Mouse (Mus musculus): ENCODE measurements at regions not wholly inside any gene's neighbourhood (a gene's known extent, or its start where the extent isn't known, plus 50 kb on each side); places are given as distances from the start of the nearest gene placed in this dataset.

DNA sequence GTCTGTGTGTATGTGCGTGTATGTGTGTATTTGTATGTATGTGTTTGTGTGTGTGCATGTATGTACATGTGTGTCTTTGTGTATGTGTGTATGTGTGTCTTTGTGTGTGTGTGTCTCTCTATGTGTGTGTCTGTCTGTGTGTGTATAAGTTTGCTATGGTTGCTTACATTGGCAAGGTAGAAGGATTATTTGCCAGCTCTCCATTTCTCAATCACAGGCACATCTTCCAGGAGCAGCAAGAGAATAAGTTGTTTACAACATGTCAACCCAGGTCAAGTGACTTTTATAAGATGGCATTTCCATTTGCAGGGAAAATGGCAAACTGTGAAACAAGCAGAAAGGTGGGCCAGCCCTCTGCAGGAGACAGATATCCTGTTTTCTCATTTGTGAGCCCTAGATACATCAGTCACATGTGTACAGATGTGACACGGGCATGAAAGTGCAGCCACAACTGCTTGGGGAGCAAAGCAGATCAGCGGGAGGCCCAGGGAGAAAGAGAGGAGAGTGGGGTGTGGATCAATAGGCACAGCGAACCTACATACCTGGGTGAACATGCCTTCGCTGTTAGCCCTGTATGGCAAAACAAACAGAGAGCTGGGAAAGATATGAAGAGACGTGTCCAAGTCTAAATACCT is 86.1 kb downstream of the Psmg1 start:
- H3K4me1 ChIP-seq, result no peaks in the 10 kb centered on the region
- H3K27ac ChIP-seq, result no peak overlapping the region
- H3K9me3 ChIP-seq, result no peaks in the 10 kb centered on the region
- no peak for ATAC-seq (ENCODE audit: insufficient number of reproducible peaks, low FRiP score, low TSS enrichment, low read depth)
- H3K27me3 ChIP-seq, result no peaks in the 10 kb centered on the region
- no peaks in the 10 kb centered on the region for H3K36me3 ChIP-seq
- no peak overlapping the region for H3K9ac ChIP-seq
- H3K4me2 ChIP-seq, result no peak overlapping the region
- no peak overlapping the region for H3K4me3 ChIP-seq
- WGBS, result 81% methylated on average over 6 of the region's 6 CpGs

DNA sequence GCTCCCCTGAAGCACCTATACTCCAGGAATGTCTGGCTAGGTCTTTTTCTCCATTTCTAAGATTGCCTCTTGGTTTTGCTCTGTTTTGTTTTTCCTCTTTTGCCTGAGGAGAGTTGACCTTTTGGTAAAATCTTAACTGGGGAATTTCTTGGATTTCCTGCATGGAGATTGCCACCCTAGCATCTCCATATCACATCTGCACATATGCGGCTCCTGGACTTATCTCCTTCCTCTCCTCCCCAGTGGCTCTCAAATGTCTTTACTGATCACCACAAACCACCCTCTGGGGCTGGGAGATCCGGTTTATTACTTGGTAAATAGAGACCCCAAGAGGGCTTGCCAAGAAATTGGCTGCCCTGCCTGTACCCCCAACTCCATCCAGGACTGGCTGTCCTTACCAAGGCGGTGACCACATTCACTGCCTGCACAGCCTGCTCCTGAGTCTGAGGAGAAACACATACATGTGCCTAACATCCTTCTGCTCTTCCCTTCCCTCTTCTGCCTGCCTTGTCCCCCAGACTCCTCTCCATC is 87.3 kb downstream of the Psmg1 start:
- no peak overlapping the region for H3K27ac ChIP-seq
- H3K36me3 ChIP-seq, result no peaks in the 10 kb centered on the region
- H3K27me3 ChIP-seq, result no peaks in the 10 kb centered on the region
- no peak overlapping the region for H3K4me2 ChIP-seq
- no peak overlapping the region for H3K4me3 ChIP-seq
- no peak overlapping the region for H3K9ac ChIP-seq
- no peaks in the 10 kb centered on the region for H3K4me1 ChIP-seq
- ATAC-seq (ENCODE audit: insufficient number of reproducible peaks, low FRiP score, low TSS enrichment, low read depth), result no peak
- no peaks in the 10 kb centered on the region for H3K9me3 ChIP-seq
- 55% methylated on average over 3 of the region's 3 CpGs for WGBS

DNA sequence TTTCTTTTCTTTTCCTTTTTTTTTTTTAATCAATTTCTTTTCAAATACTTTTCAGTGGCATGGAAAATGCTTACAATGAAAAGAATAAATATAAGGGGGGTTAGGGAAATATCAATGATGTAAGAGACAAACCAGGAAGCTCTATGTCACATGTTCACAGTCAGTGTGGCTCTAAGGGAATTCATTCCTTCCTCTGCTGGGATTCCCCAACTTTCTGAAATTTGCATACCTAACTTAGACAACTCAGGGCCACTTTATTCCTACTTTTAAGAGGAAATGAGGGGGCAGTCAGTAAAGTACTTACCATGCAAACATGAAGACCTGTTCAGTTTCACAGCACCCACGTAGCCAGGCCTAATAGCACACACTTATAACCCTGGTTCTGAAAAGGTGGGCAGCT is 88.6 kb downstream of the Psmg1 start:
- Histone ChIP-seq H3K27me3 (no peaks in the 10 kb centered on the region), H3K27ac (no peak overlapping the region), H3K4me2 (no peak overlapping the region), H3K4me3 (no peak overlapping the region), H3K36me3 (no peaks in the 10 kb centered on the region), H3K4me1 (no peaks in the 10 kb centered on the region), H3K9me3 (no peaks in the 10 kb centered on the region), H3K9ac (no peak overlapping the region)
- 86% methylated on average over 1 of the region's 1 CpGs for WGBS
- no peak for ATAC-seq (ENCODE audit: insufficient number of reproducible peaks, low FRiP score, low TSS enrichment, low read depth)

DNA sequence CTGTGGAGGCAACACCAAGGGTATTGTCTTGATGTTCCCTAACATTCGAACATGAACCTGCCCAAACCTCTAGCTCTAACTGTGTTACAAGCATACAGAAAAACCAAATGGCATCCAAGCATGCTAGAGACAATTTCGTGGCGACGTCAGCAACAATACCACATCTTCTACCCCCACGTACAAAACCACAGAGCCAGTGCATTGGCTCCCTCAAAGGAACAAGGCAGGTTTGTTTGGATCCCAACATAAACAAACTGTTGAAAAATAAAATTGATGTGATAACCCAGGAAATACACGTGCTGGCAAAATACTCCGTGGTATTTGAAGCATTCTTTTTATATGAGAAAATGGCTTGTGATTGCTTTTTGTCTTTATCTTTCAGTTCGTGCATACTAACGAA is 89.4 kb downstream of the Psmg1 start:
- H3K9ac ChIP-seq, result no peak overlapping the region
- H3K9me3 ChIP-seq, result no peaks in the 10 kb centered on the region
- no peak overlapping the region for H3K27ac ChIP-seq
- 74% methylated on average over 9 of the region's 9 CpGs for WGBS
- no peaks in the 10 kb centered on the region for H3K36me3 ChIP-seq
- H3K4me2 ChIP-seq, result no peak overlapping the region
- H3K4me3 ChIP-seq, result no peak overlapping the region
- no peaks in the 10 kb centered on the region for H3K27me3 ChIP-seq
- ATAC-seq (ENCODE audit: insufficient number of reproducible peaks, low FRiP score, low TSS enrichment, low read depth), result no peak
- H3K4me1 ChIP-seq, result no peaks in the 10 kb centered on the region

DNA sequence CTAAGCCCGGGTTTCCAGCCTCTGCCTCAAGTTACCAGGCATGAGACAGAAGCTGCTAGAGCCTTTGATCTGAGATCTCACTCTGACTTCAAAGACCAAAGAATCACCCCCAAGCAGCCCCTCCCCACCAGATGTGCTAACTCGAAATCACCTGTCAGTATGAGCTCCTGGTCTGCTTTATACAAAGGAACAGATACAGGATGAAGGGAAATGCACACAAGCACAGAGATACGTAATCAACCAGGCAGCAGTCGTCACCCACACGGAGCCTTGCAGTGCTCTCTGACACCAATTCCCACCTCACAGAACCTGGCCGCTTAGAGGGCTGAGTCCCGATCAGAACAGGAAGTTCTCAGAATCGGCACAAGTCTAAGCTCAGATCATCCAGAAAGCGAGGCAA is 90.6 kb downstream of the Psmg1 start:
- H3K4me3 ChIP-seq, result no peak overlapping the region
- no peak overlapping the region for H3K9ac ChIP-seq
- no peak overlapping the region for H3K4me2 ChIP-seq
- no peaks in the 10 kb centered on the region for H3K36me3 ChIP-seq
- 41% methylated on average over 9 of the region's 9 CpGs for WGBS
- no peaks in the 10 kb centered on the region for H3K27me3 ChIP-seq
- H3K27ac ChIP-seq, result no peak overlapping the region
- no peaks in the 10 kb centered on the region for H3K4me1 ChIP-seq
- no peak for ATAC-seq (ENCODE audit: insufficient number of reproducible peaks, low FRiP score, low TSS enrichment, low read depth)
- no peaks in the 10 kb centered on the region for H3K9me3 ChIP-seq

DNA sequence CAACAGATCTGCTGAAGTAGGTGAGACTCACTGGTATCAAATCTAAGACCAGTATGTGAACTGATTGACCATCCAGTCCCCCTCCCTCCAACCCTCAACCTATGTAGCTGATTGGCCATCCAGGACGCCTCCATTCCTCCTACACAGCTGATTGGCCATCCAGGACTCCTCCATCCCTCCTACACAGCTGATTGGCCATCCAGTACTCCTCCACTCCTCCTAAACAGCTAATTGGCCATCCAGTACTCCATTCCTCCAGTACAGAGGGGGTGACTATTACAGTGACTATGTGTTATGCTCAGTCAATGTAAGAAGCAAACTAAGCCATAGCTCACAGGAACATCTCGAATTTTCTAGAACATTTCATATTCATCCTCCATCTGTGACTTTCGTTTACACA is 91.1 kb downstream of the Psmg1 start:
- no peaks in the 10 kb centered on the region for H3K4me1 ChIP-seq
- H3K27ac ChIP-seq, result no peak overlapping the region
- H3K4me2 ChIP-seq, result no peak overlapping the region
- no peak overlapping the region for H3K4me3 ChIP-seq
- no peaks in the 10 kb centered on the region for H3K9me3 ChIP-seq
- 81% methylated on average over 3 of the region's 3 CpGs for WGBS
- H3K36me3 ChIP-seq, result no peaks in the 10 kb centered on the region
- H3K27me3 ChIP-seq, result no peaks in the 10 kb centered on the region
- no peak for ATAC-seq (ENCODE audit: insufficient number of reproducible peaks, low FRiP score, low TSS enrichment, low read depth)
- H3K9ac ChIP-seq, result no peak overlapping the region

DNA sequence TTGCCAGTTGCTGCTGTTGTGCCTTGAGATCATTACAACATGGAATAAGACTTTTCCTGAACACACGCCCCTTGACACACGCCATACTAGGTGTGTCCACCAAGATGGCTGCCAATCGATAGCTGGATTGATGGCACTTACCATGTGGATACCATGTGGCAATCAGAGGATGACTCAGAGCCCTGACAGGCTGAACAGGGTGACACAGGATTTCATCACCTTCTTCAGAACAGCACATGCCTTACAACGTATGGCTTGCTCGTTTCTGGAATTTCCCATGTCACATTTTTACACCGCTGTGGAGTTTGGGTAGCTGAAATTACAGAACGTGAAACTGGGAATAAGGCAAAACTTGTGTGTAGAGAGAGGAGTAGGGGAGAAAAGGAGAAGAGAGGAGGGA is 92.9 kb downstream of the Psmg1 start:
- no peaks in the 10 kb centered on the region for H3K9me3 ChIP-seq
- ATAC-seq (ENCODE audit: insufficient number of reproducible peaks, low FRiP score, low TSS enrichment, low read depth), result no peak
- H3K4me2 ChIP-seq, result no peak overlapping the region
- H3K4me3 ChIP-seq, result no peak overlapping the region
- H3K4me1 ChIP-seq, result no peaks in the 10 kb centered on the region
- no peaks in the 10 kb centered on the region for H3K36me3 ChIP-seq
- no peak overlapping the region for H3K9ac ChIP-seq
- no peaks in the 10 kb centered on the region for H3K27me3 ChIP-seq
- WGBS, result 63% methylated on average over 7 of the region's 7 CpGs
- peak overlapping the region; percentile 38; the same call in 1 of the 2 replicates for H3K27ac ChIP-seq

DNA sequence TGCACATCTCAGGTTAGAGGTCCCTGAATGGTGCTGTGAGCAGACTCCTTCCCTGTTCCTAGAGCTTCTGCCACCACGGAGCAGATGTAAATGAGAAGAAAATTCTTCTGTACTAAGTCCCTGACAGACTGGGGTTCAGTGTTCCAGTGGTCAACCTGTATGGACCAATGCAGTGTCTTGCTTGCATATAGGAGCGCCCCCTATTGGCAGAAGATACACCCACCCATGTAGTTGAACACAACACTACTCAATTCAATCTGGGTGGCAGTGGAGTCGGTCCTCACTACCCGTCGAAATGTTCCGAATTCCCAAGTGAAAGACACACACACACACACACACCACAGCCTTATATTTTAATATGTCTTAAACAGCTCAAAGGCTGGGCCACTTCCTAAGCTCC is 94.6 kb downstream of the Psmg1 start:
- Histone ChIP-seq H3K27ac (no peak overlapping the region), H3K27me3 (no peaks in the 10 kb centered on the region), H3K4me1 (0 out of 2 replicates have a peak, but pooled peaks cover 3% of the 10 kb centered on the region), H3K9ac (no peak overlapping the region), H3K9me3 (no peaks in the 10 kb centered on the region), H3K4me3 (no peak overlapping the region), H3K36me3 (no peaks in the 10 kb centered on the region), H3K4me2 (no peak overlapping the region)
- no peak for ATAC-seq (ENCODE audit: insufficient number of reproducible peaks, low FRiP score, low TSS enrichment, low read depth)
- WGBS, result 70% methylated on average over 6 of the region's 6 CpGs

DNA sequence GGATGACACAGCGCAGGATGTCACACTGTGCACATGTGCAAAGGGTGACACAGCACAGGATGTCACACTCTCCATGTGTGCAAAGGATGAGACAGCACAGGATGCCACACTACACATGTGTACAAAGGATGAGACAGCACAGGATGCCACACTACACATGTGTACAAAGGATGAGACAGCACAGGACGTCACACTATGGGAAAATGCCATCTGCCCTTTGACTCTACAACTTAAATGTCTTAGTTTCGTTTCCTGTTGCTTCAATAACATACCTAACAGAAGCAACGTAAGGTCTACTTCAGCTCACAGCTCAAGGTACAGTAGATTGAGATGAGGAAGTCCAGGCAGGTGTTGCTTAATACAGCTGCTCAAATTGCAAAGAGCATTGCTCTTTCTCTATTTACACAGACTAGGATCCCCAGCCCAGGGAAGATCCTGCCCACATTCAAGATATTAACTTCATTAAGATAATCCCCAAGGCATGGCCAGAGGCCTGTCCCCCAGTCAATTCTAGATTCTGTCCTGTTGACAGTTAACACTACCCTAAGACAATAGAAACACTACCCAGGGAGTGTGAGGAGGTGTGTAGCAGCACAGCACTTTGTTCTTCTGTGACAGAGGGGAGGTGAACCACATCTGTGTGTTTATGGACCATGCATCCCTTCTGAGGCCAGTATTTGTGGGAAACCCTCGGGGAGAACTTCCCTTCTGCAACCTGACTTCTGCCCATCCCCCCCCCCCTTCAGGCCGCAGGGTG is 97.0 kb downstream of the Psmg1 start:
- 58% methylated on average over 6 of the region's 6 CpGs for WGBS
- no peak overlapping the region for H3K9ac ChIP-seq
- no peak overlapping the region for H3K4me2 ChIP-seq
- 0 out of 2 replicates have a peak, but pooled peaks cover 3% of the 10 kb centered on the region for H3K4me1 ChIP-seq
- no peak overlapping the region for H3K4me3 ChIP-seq
- H3K36me3 ChIP-seq, result no peaks in the 10 kb centered on the region
- no peaks in the 10 kb centered on the region for H3K9me3 ChIP-seq
- H3K27me3 ChIP-seq, result no peaks in the 10 kb centered on the region
- no peak for ATAC-seq (ENCODE audit: insufficient number of reproducible peaks, low FRiP score, low TSS enrichment, low read depth)
- H3K27ac ChIP-seq, result no peak overlapping the region

DNA sequence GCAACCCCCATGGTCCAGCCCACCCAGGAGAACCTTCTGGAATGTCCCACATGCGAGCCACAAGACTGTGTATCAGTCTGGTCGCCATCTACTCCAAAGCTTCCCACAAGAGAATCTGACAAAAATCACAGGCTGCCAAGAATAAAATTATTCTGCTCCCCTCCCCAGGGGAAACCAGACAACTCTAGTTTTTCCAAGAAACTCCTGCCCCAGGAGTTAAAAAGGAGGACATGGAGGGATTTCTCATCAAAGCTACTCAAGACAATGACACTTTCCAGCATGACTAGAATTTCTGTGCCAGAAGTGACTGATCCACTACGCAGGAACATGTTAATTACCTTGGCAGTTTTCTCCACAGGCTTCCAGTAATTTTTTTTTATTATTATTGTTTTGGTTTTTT is 98.4 kb downstream of the Psmg1 start:
- no peaks in the 10 kb centered on the region for H3K9me3 ChIP-seq
- WGBS, result 61% methylated on average over 3 of the region's 3 CpGs
- no peaks in the 10 kb centered on the region for H3K27me3 ChIP-seq
- H3K4me2 ChIP-seq, result no peak overlapping the region
- H3K36me3 ChIP-seq, result no peaks in the 10 kb centered on the region
- H3K4me3 ChIP-seq, result no peak overlapping the region
- no peak for ATAC-seq (ENCODE audit: insufficient number of reproducible peaks, low FRiP score, low TSS enrichment, low read depth)
- H3K27ac ChIP-seq, result no peak overlapping the region
- H3K4me1 ChIP-seq, result 0 out of 2 replicates have a peak, but pooled peaks cover 3% of the 10 kb centered on the region
- H3K9ac ChIP-seq, result no peak overlapping the region

DNA sequence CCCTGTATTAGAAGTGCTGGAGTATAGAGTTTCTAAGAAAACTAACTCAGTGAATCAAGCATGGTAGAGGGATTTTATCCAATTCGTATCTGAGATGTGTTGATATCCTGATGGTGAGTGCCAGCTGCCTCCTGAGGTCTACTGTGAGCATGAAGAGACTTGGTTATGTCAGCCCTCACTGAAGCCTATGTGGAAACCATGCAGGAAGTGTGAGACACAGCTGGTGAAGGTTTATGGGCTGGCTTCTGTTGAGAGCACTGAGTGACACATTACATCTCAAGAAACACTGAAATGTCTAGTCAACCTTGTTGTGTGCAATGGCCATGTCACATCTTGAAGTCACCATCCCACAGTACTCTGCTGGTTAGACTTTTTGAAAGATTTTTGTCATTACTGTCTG is 104.6 kb downstream of the Psmg1 start:
- WGBS, result 87% methylated on average over 1 of the region's 1 CpGs
- Histone ChIP-seq H3K4me1 (no peaks in the 10 kb centered on the region), H3K27ac (no peak overlapping the region), H3K36me3 (no peaks in the 10 kb centered on the region), H3K9me3 (no peaks in the 10 kb centered on the region), H3K9ac (no peak overlapping the region), H3K4me2 (no peak overlapping the region), H3K27me3 (no peaks in the 10 kb centered on the region), H3K4me3 (no peak overlapping the region)
- no peak for ATAC-seq (ENCODE audit: insufficient number of reproducible peaks, low FRiP score, low TSS enrichment, low read depth)

DNA sequence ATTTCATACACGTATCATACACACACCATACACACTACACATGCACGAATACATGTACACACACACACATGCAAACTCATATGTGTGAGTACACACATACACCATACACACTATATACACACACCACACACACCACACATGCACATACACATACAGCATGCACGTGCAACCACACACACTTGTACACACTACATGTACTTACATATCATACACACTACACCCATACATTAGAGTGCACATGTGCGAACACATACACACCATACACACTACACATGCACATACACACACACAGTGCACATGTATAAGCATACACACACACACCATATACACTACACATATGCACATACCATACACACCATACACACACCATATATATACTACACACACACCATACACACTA is 117.5 kb downstream of the Psmg1 start:
- Histone ChIP-seq H3K4me3 (no peak overlapping the region), H3K27ac (no peak overlapping the region), H3K9me3 (no peaks in the 10 kb centered on the region), H3K36me3 (no peaks in the 10 kb centered on the region), H3K4me1 (peaks cover 11% of the 10 kb centered on the region), H3K9ac (no peak overlapping the region), H3K27me3 (no peaks in the 10 kb centered on the region), H3K4me2 (no peak overlapping the region)
- 91% methylated on average over 4 of the region's 4 CpGs for WGBS
- ATAC-seq (ENCODE audit: insufficient number of reproducible peaks, low FRiP score, low TSS enrichment, low read depth), result no peak

Measured in limb, embryonic 15.5 days (tissue).